Mouse (Mus musculus): Measurements from ENCODE around the gene Asic2.

- TF ChIP-seq CTCF (IDR thresholded peaks at IDR 0.05; ENCODE audit: control insufficient read depth, insufficient read depth, low read length) (no peak), POLR2A (IDR thresholded peaks at IDR 0.05; ENCODE audit: borderline replicate concordance, control insufficient read depth, low read depth, low read length) (no peak)
Measured at GRCm38 (mm10) chr11:81009366-81009765, 958.9 kb downstream of the Asic2 start.
